Mouse (Mus musculus) liver, adult 2 months (tissue): ENCODE measurements around the gene Abcc9.

Experiments used
- CTCF ChIP-seq: fragments of 200-500 bp; IDR thresholded peaks from 2 replicates; pipeline ENCODE4 v1.5.1; 2011; ENCODE audit warnings: low read depth, low read length, control low read depth
- POLR2A ChIP-seq: fragments of 200-500 bp; IDR thresholded peaks from 2 replicates; pipeline ENCODE4 v1.6.1; 2011; ENCODE audit warnings: low read length, control low read depth; ENCODE audit not compliant: insufficient read depth; ENCODE audit errors: extremely low read depth

GRCm38 (mm10) chr6:142738637-142739036 lies 36.5 kb upstream of the Abcc9 start:
- no peak for TF ChIP-seq POLR2A
- no peak for TF ChIP-seq CTCF
